Mouse (Mus musculus) mouse trophoblast stem cell (cell line): ENCODE measurements around the gene Gm17660.
"Not testable (repeated sequence)": the region's sequence is repeated elsewhere in the genome, so short reads cannot be mapped to it uniquely, and the experiment has no call there.

ENCODE experiments used
- in situ Hi-C, 2 experiments: fragments of 300-500 bp; cut with MseI, MboI; formaldehyde crosslinking; loops; 2 replicates in 1 of 2; 3 replicates in 1 of 2; pipeline ENCODE4 v1.15.1; 2025

Gene Gm17660

GRCm38 (mm10) chr5:104043704-104044103, 33.7 kb downstream of the Gm17660 start:
- in situ Hi-C loops: loop anchor here in 1 of 2 experiments (5.0 kb wide), 1 partner anchor 46 kb away; no protein-coding TSS in a partner anchor

GRCm38 (mm10) chr5:104042906-104043305, 34.5 kb downstream of the Gm17660 start:
- in situ Hi-C loops: loop anchor here in 1 of 2 experiments (5.0 kb wide), 1 partner anchor 46 kb away; no protein-coding TSS in a partner anchor

GRCm38 (mm10) chr5:104039154-104039932, 38.1 kb downstream of the Gm17660 start:
- in situ Hi-C loops: no loop called here

- in situ Hi-C loops: no loop called here
Measured at GRCm38 (mm10) chr5:104036686-104037085, 40.7 kb downstream of the Gm17660 start.

GRCm38 (mm10) chr5:104035824-104036223, 41.6 kb downstream of the Gm17660 start:
- in situ Hi-C loops: no loop called here

- in situ Hi-C loops: no loop called here
Measured at GRCm38 (mm10) chr5:104035066-104035465, 42.3 kb downstream of the Gm17660 start.

- in situ Hi-C loops: no loop called here
Measured at GRCm38 (mm10) chr5:104032434-104033097, 44.8 kb downstream of the Gm17660 start.

- in situ Hi-C loops: no loop called here
Measured at GRCm38 (mm10) chr5:104025245-104025854, 52.1 kb downstream of the Gm17660 start.

GRCm38 (mm10) chr5:104024762-104025161, 52.6 kb downstream of the Gm17660 start:
- in situ Hi-C loops: no loop called here

GRCm38 (mm10) chr5:104024193-104024592, 53.2 kb downstream of the Gm17660 start:
- in situ Hi-C loops: not testable (repeated sequence)

GRCm38 (mm10) chr5:104023289-104024020, 54.0 kb downstream of the Gm17660 start:
- in situ Hi-C loops: no loop called here

- in situ Hi-C loops: no loop called here
Measured at GRCm38 (mm10) chr5:104022558-104022957, 54.9 kb downstream of the Gm17660 start.

- in situ Hi-C loops: no loop called here
Measured at GRCm38 (mm10) chr5:104021597-104022378, 55.6 kb downstream of the Gm17660 start, which contains the start of gene Hsd17b11. Gene Hsd17b11, minus strand, starts transcription at chr5:104021919.
